In genomic region chr17:71760536-71760935, GRCm38 (mm10) we compare ENCODE assay signal across 31 mouse cellular contexts. TPM values are rescaled to one million over a fixed set of nuclear protein-coding genes. Genes with fewer than 3 reads are reported as not detected.
"Had no signal": no experiment of that assay in that cellular context is flagged by ENCODE, and none has a peak within 500 bp of the region (broad histone marks: within the 10 kb centered on the region; RNA-seq: fewer than 3 reads in every experiment).

No protein-coding gene starts in this region.

- H3K9ac ChIP-seq: heart, embryonic 13.5 days; heart, embryonic 15.5 days; hindbrain, embryonic 12.5 days; hindbrain, embryonic 14.5 days; intestine, embryonic 15.5 days; limb, embryonic 13.5 days; limb, embryonic 15.5 days; liver, embryonic 12.5 days; liver, embryonic 14.5 days had no signal

- H3K27ac ChIP-seq: heart, embryonic 13.5 days; heart, embryonic 15.5 days; hindbrain, embryonic 10.5 days; hindbrain, embryonic 12.5 days; hindbrain, embryonic 14.5 days; intestine, embryonic 15.5 days; limb, embryonic 13.5 days; limb, embryonic 15.5 days; liver, embryonic 12.5 days; liver, embryonic 14.5 days had no signal

- H3K4me1 ChIP-seq: heart, embryonic 13.5 days; heart, embryonic 15.5 days; hindbrain, embryonic 10.5 days; hindbrain, embryonic 12.5 days; intestine, embryonic 15.5 days; limb, embryonic 13.5 days; limb, embryonic 15.5 days; liver, embryonic 12.5 days had no signal

- H3K4me3 ChIP-seq: heart, embryonic 13.5 days; heart, embryonic 15.5 days; hindbrain, embryonic 10.5 days; hindbrain, embryonic 12.5 days; intestine, embryonic 15.5 days; limb, embryonic 13.5 days; limb, embryonic 15.5 days; liver, embryonic 12.5 days had no signal

- H3K27me3 ChIP-seq: heart, embryonic 13.5 days; heart, embryonic 15.5 days; hindbrain, embryonic 12.5 days; intestine, embryonic 15.5 days; limb, embryonic 13.5 days; limb, embryonic 15.5 days; liver, embryonic 12.5 days had no signal

- DNase-seq: gastrocnemius, postnatal 14 days; gastrocnemius, postnatal 36 days; heart, adult 18-20 months; heart, postnatal 14 days; heart, postnatal 4 days; kidney, adult 18-20 months; kidney, adult 8-10 months; kidney, postnatal 14 days; kidney, postnatal 36 days; layer of hippocampus, adult 9-11 months; layer of hippocampus, postnatal 36 days; left cerebral cortex, postnatal 4 days had no signal

- H3K36me3 ChIP-seq: heart, embryonic 13.5 days; heart, embryonic 15.5 days; hindbrain, embryonic 10.5 days; hindbrain, embryonic 12.5 days; intestine, embryonic 15.5 days; limb, embryonic 13.5 days; limb, embryonic 15.5 days; liver, embryonic 12.5 days had no signal

- H3K4me2 ChIP-seq: heart, embryonic 11.5 days; heart, embryonic 13.5 days; heart, embryonic 15.5 days; hindbrain, embryonic 12.5 days; hindbrain, embryonic 14.5 days; intestine, embryonic 15.5 days; limb, embryonic 13.5 days; limb, embryonic 15.5 days; liver, embryonic 12.5 days had no signal

- H3K9me3 ChIP-seq: heart, embryonic 15.5 days; hindbrain, embryonic 10.5 days; hindbrain, embryonic 12.5 days; intestine, embryonic 15.5 days; limb, embryonic 13.5 days; limb, embryonic 15.5 days; liver, embryonic 12.5 days had no signal

RNA-seq across cellular contexts. Expression of gene Pcare, which starts 7.8 kb away (rescaled TPM):
- total RNA-seq: gastrocnemius, adult 8-10 months; gastrocnemius, postnatal 14 days; gastrocnemius, postnatal 36 days; liver, adult 2 months had no signal
- polyA plus RNA-seq: gonadal fat pad, adult 2 months; heart, embryonic 11.5 days; heart, embryonic 13.5 days; hindbrain, embryonic 10.5 days; hindbrain, embryonic 12.5 days; hindbrain, embryonic 14.5 days; inflammation-experienced regulatory T-cells, adult 6 months; intestine, embryonic 15.5 days; intestine, postnatal 0 days; kidney, embryonic 14.5 days; large intestine, adult 2 months; limb, embryonic 11.5 days; limb, embryonic 13.5 days; limb, embryonic 15.5 days; liver, adult 2 months had no signal
